Mouse (Mus musculus) liver, adult 2 months (tissue): Measurements from ENCODE around the gene Tmem19. TPM values are rescaled to one million over a fixed set of nuclear protein-coding genes. Genes with fewer than 3 reads are reported as not detected.

Experiments used
- DNase-seq: peaks from one replicate; pipeline ENCODE4 v3.0.0-alpha.2; 2011; ENCODE audit warnings: low read depth, low spot score; ENCODE audit errors: extremely low read depth
- H3K27ac ChIP-seq: fragments of 200-500 bp; replicated peaks from 2 replicates; pipeline ENCODE4 v1.5.1; 2012; ENCODE audit warnings: low read depth, mild to moderate bottlenecking, control low read depth, inconsistent platforms, low read length; ENCODE audit not compliant: insufficient read depth
- H3K27me3 ChIP-seq: fragments of 200-500 bp; 2 replicates; pipeline ENCODE4 v1.6.1; 2012; ENCODE audit warnings: mild to moderate bottlenecking, moderate library complexity, low read length, inconsistent platforms; ENCODE audit not compliant: control insufficient read depth, insufficient read depth
- H3K36me3 ChIP-seq: fragments of 200-500 bp; 2 replicates; pipeline ENCODE4 v1.6.1; 2012; ENCODE audit warnings: low read length, inconsistent platforms; ENCODE audit not compliant: control insufficient read depth, insufficient read depth
- H3K4me1 ChIP-seq: fragments of 200-500 bp; 2 replicates; pipeline ENCODE4 v1.6.1; 2011; ENCODE audit warnings: low read length; ENCODE audit not compliant: control insufficient read depth, insufficient read depth
- H3K4me3 ChIP-seq: fragments of 200-500 bp; 2 replicates; pipeline ENCODE4 v1.5.1; 2011; ENCODE audit warnings: low read depth, mild to moderate bottlenecking, control low read depth, low read length, moderate library complexity; ENCODE audit not compliant: insufficient read depth
- H3K79me2 ChIP-seq: fragments of 200-500 bp; 2 replicates; pipeline ENCODE4 v1.6.1; 2012; ENCODE audit warnings: inconsistent platforms, mild to moderate bottlenecking, low read length, moderate library complexity; ENCODE audit not compliant: control insufficient read depth, insufficient read depth
- H3K9ac ChIP-seq: fragments of 200-500 bp; 2 replicates; pipeline ENCODE4 v1.6.1; 2012; ENCODE audit warnings: low read depth, mild to moderate bottlenecking, control low read depth, inconsistent platforms, low read length
- CTCF ChIP-seq: fragments of 200-500 bp; IDR thresholded peaks from 2 replicates; pipeline ENCODE4 v1.5.1; 2011; ENCODE audit warnings: low read depth, low read length, control low read depth
- POLR2A ChIP-seq: fragments of 200-500 bp; IDR thresholded peaks from 2 replicates; pipeline ENCODE4 v1.6.1; 2011; ENCODE audit warnings: low read length, control low read depth; ENCODE audit not compliant: insufficient read depth; ENCODE audit errors: extremely low read depth
- WGBS: fragments of 180-500 bp; shearing (Covaris S2); methylation state at CpG from one replicate; pipeline ENCODE4 v1.1.7; 2018; 5-methylcytosine and 5-hydroxymethylcytosine counted together
- polyA plus RNA-seq: library from polyadenylated mRNA; depleted of rRNA; stranded (reverse); fragments of >200 nt; gene quantifications from 2 replicates; pipeline ENCODE4 v1.2.3, GENCODE M21; 2012; rRNA removed
- total RNA-seq: library from RNA; depleted of rRNA; stranded (reverse); fragments of >200 nt; gene quantifications from 2 replicates; pipeline ENCODE4 v1.2.3, GENCODE M21; 2014; rRNA removed

Gene Tmem19
- 30.8 and 36.7 TPM in 2 replicates for total RNA-seq
- polyA plus RNA-seq = 41.8 and 47.4 TPM in 2 replicates

DNA sequence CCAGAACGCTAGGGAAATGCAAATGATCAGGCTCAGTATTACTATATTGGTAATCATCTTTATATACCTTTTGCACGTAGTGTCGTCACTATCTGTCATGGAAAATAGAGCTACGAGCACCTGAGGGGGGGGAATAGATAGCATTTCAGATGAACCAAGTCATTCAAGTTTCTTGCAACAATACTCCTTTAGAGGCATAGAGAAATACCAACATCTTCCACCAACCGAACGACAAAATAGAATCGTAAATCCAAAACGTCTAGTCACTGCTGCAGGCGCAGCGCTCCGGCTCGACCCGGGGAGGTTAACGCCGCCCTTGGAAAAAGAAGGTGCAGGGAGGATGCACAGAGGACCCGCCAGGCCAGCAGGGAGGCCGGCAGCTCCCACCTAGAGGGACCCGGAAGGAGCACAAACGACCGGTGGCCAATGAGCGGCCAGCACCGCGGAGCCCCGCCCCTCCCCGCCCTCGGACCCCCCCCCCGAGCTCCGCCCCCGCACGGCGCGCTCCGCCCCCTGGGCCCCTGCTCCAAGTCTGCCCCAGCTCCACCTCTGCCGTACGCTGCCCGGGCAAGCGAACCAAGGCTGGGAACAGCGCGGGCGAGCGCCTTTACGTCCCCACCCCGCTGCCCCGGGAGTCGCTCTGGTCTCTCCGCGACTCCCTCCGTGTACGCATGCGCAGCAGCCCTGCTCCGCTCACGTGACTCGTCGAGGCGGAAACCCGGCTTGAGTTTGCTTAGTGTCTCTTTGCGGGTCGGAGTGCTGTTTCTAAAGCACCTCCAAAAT lies at the start of gene Tmem19:
TSS of gene Tmem19 (minus strand) at position 662 of the 783 bp plus-strand sequence.
- Histone ChIP-seq H3K4me3 (peak within 1 kb of the TSS; percentile 83), H3K79me2 (peaks cover 8% of the 10 kb centered on the region; the same call in 1 of the 2 replicates), H3K27ac (peak within 1 kb of the TSS; percentile 56), H3K9ac (peak within 1 kb of the TSS; percentile 73), H3K27me3 (no peaks in the 10 kb centered on the region), H3K4me1 (peaks cover 15% of the 10 kb centered on the region; the same call in 1 of the 2 replicates), H3K36me3 (peaks cover 1% of the 10 kb centered on the region; the same call in 1 of the 2 replicates)
- under 1% methylated on average over 56 of the region's 58 CpGs for WGBS
- peak; percentile 72 for TF ChIP-seq POLR2A
- no peak for TF ChIP-seq CTCF
- peak; percentile 92 for DNase-seq

GRCm38 (mm10) chr10:115406393-115406792 lies 44.1 kb upstream of the Tmem19 start:
- Histone ChIP-seq H3K27me3 (no peaks in the 10 kb centered on the region), H3K4me1 (no peaks in the 10 kb centered on the region), H3K9ac (no peak overlapping the region), H3K79me2 (no peaks in the 10 kb centered on the region; the same call in 1 of the 2 replicates), H3K36me3 (peaks cover 67% of the 10 kb centered on the region), H3K27ac (no peak overlapping the region), H3K4me3 (no peak overlapping the region)
- DNase-seq = peak; percentile 30
- 76% methylated on average over 6 of the region's 6 CpGs for WGBS
- peak; percentile 58; the same call in 1 of the 2 replicates for TF ChIP-seq CTCF
- no peak for TF ChIP-seq POLR2A

GRCm38 (mm10) chr10:115391896-115392295 lies 29.6 kb upstream of the Tmem19 start:
- no peak for TF ChIP-seq POLR2A
- no peak for TF ChIP-seq CTCF
- DNase-seq = no peak
- no peaks in the 10 kb centered on the region for H3K27me3 ChIP-seq
- H3K4me3 ChIP-seq = no peak overlapping the region
- no peak overlapping the region for H3K27ac ChIP-seq
- H3K4me1 ChIP-seq = peaks cover 3% of the 10 kb centered on the region
- H3K79me2 ChIP-seq = peaks cover 3% of the 10 kb centered on the region; the same call in 1 of the 2 replicates
- H3K36me3 ChIP-seq = peaks cover 45% of the 10 kb centered on the region
- H3K9ac ChIP-seq = no peak overlapping the region
- WGBS = 83% methylated on average over 1 of the region's 1 CpGs

GRCm38 (mm10) chr10:115391076-115391475 lies 28.8 kb upstream of the Tmem19 start:
- DNase-seq = no peak
- H3K36me3 ChIP-seq = peaks cover 43% of the 10 kb centered on the region
- peaks cover 8% of the 10 kb centered on the region for H3K4me1 ChIP-seq
- H3K79me2 ChIP-seq = peaks cover 3% of the 10 kb centered on the region; the same call in 1 of the 2 replicates
- no peaks in the 10 kb centered on the region for H3K27me3 ChIP-seq
- TF ChIP-seq POLR2A (no peak), CTCF (no peak)
- H3K27ac ChIP-seq = no peak overlapping the region
- H3K9ac ChIP-seq = no peak overlapping the region
- no peak overlapping the region for H3K4me3 ChIP-seq
- WGBS = 90% methylated on average over 4 of the region's 4 CpGs

DNA sequence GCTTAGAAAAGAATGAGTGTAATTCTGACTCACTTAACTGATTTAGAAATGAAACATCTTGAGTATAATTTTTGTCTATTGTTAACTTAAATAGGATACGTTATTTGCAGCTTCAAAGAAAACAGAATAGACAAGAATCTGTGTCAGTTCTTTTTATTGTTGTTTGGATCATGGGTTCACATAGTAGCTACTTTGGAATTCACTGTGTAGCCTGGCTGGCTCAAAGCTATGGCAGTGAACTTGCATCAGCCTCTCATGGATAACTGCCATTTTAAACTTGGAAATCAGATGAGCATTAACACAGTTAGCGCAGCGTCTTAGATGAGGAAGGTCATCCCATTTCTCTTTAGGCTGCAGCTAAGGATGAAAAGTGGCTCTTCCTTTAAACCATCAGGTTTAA lies 25.6 kb upstream of the Tmem19 start:
- DNase-seq = peak; percentile 55
- peaks cover 12% of the 10 kb centered on the region; the same call in 1 of the 2 replicates for H3K79me2 ChIP-seq
- H3K4me3 ChIP-seq = no peak overlapping the region
- peaks cover 23% of the 10 kb centered on the region for H3K36me3 ChIP-seq
- H3K4me1 ChIP-seq = peaks cover 8% of the 10 kb centered on the region
- no peaks in the 10 kb centered on the region for H3K27me3 ChIP-seq
- TF ChIP-seq POLR2A (no peak), CTCF (no peak)
- 30% methylated on average over 3 of the region's 3 CpGs for WGBS
- no peak overlapping the region for H3K9ac ChIP-seq
- H3K27ac ChIP-seq = no peak overlapping the region
